Mouse (Mus musculus) WW6 (cell line): ENCODE measurements around the gene Dennd1a.

ENCODE experiments used
- DNase-seq: peaks from one replicate; pipeline ENCODE4 v3.0.0-alpha.2; 2013; ENCODE audit warnings: low read depth, low spot score

The Dennd1a gene

GRCm38 (mm10) chr2:38229882-38230281 is 57.3 kb downstream of the Dennd1a start:
- no peak for DNase-seq

GRCm38 (mm10) chr2:38223759-38224158 is 63.4 kb downstream of the Dennd1a start:
- no peak for DNase-seq

- DNase-seq: no peak
Observed at GRCm38 (mm10) chr2:38221461-38221860, 65.7 kb downstream of the Dennd1a start.

GRCm38 (mm10) chr2:38220687-38221435 is 66.3 kb downstream of the Dennd1a start:
- DNase-seq: no peak

- no peak for DNase-seq
Observed at GRCm38 (mm10) chr2:38219666-38220065, 67.5 kb downstream of the Dennd1a start.

GRCm38 (mm10) chr2:38213041-38213440 is 74.1 kb downstream of the Dennd1a start:
- no peak for DNase-seq

GRCm38 (mm10) chr2:38211426-38211825 is 75.8 kb downstream of the Dennd1a start:
- no peak for DNase-seq

- no peak for DNase-seq
Observed at GRCm38 (mm10) chr2:38207752-38208151, 79.4 kb downstream of the Dennd1a start.

- DNase-seq: no peak
Observed at GRCm38 (mm10) chr2:38205281-38205680, 81.9 kb downstream of the Dennd1a start.

GRCm38 (mm10) chr2:38204696-38205095 is 82.5 kb downstream of the Dennd1a start:
- DNase-seq: no peak

GRCm38 (mm10) chr2:38198072-38198471 is 89.1 kb downstream of the Dennd1a start:
- DNase-seq: peak; percentile 4

- no peak for DNase-seq
Observed at GRCm38 (mm10) chr2:38196199-38197060, 90.8 kb downstream of the Dennd1a start.

- DNase-seq: no peak
Observed at GRCm38 (mm10) chr2:38192007-38192406, 95.2 kb downstream of the Dennd1a start.

GRCm38 (mm10) chr2:38191601-38192000 is 95.6 kb downstream of the Dennd1a start:
- no peak for DNase-seq

GRCm38 (mm10) chr2:38186438-38186837 is 100.8 kb downstream of the Dennd1a start:
- no peak for DNase-seq

- DNase-seq: no peak
Observed at GRCm38 (mm10) chr2:38184977-38185376, 102.2 kb downstream of the Dennd1a start.

- no peak for DNase-seq
Observed at GRCm38 (mm10) chr2:38183881-38184280, 103.3 kb downstream of the Dennd1a start.

- DNase-seq: no peak
Observed at GRCm38 (mm10) chr2:38182283-38182682, 104.9 kb downstream of the Dennd1a start.

GRCm38 (mm10) chr2:38177583-38177978 is 109.6 kb downstream of the Dennd1a start:
- no peak for DNase-seq

GRCm38 (mm10) chr2:38176870-38177582 is 110.2 kb downstream of the Dennd1a start:
- no peak for DNase-seq

- no peak for DNase-seq
Observed at GRCm38 (mm10) chr2:38175276-38175675, 111.9 kb downstream of the Dennd1a start.

- no peak for DNase-seq
Observed at GRCm38 (mm10) chr2:38168606-38169005, 118.6 kb downstream of the Dennd1a start.
